Mouse (Mus musculus) urinary bladder, postnatal 10 days (tissue): ENCODE measurements around the gene Irgq.

Source experiments
- DNase-seq: peaks from one replicate; pipeline ENCODE4 v3.0.0; 2022; ENCODE audit warnings: low spot score

Irgq gene

GRCm38 (mm10) chr7:24546634-24547389 is 16.3 kb downstream of the Irgq start:
- DNase-seq: peak; percentile 96

- no peak for DNase-seq
Observed at GRCm38 (mm10) chr7:24547534-24548036, 17.1 kb downstream of the Irgq start.

- no peak for DNase-seq
Observed at GRCm38 (mm10) chr7:24551985-24552759, 21.7 kb downstream of the Irgq start.

- no peak for DNase-seq
Observed at GRCm38 (mm10) chr7:24555786-24556185, 25.3 kb downstream of the Irgq start.

- DNase-seq: no peak
Observed at GRCm38 (mm10) chr7:24561450-24561849, 31.0 kb downstream of the Irgq start.

- DNase-seq: no peak
Observed at GRCm38 (mm10) chr7:24563191-24563836, 32.8 kb downstream of the Irgq start.

GRCm38 (mm10) chr7:24563837-24564206 is 33.3 kb downstream of the Irgq start:
- no peak for DNase-seq

- DNase-seq: no peak
Observed at GRCm38 (mm10) chr7:24564607-24565265, 34.2 kb downstream of the Irgq start.

- DNase-seq: no peak
Observed at GRCm38 (mm10) chr7:24565627-24566026, 35.1 kb downstream of the Irgq start.

- DNase-seq: no peak
Observed at GRCm38 (mm10) chr7:24566206-24566605, 35.7 kb downstream of the Irgq start.

GRCm38 (mm10) chr7:24568512-24568911 is 38.0 kb downstream of the Irgq start:
- no peak for DNase-seq

- no peak for DNase-seq
Observed at GRCm38 (mm10) chr7:24571071-24571470, 40.6 kb downstream of the Irgq start.

- no peak for DNase-seq
Observed at GRCm38 (mm10) chr7:24572455-24572854, 42.0 kb downstream of the Irgq start.

GRCm38 (mm10) chr7:24574224-24574796 is 43.8 kb downstream of the Irgq start:
- no peak for DNase-seq

GRCm38 (mm10) chr7:24577811-24578210 is 47.3 kb downstream of the Irgq start:
- no peak for DNase-seq

- no peak for DNase-seq
Observed at GRCm38 (mm10) chr7:24584876-24585275, 54.4 kb downstream of the Irgq start.

- DNase-seq: no peak
Observed at GRCm38 (mm10) chr7:24585995-24586394, 55.5 kb downstream of the Irgq start.

GRCm38 (mm10) chr7:24586828-24587227 is 56.3 kb downstream of the Irgq start:
- DNase-seq: no peak

GRCm38 (mm10) chr7:24587330-24588105 is 57.0 kb downstream of the Irgq start, which contains the start of the genes Ethe1 and Zfp575:
TSS of gene Ethe1 (plus strand) at chr7:24587543.
TSS of gene Zfp575 (minus strand) at chr7:24587641.
- no peak for DNase-seq
